Mouse (Mus musculus): ENCODE measurements around the gene Cnot6.

- TF ChIP-seq CTCF (IDR thresholded peaks at IDR 0.05; ENCODE audit: insufficient read depth, low read length) (no peak), POLR2A (IDR thresholded peaks at IDR 0.05; ENCODE audit: borderline replicate concordance, extremely low read depth, low read depth, low read length) (no peak)
These were observed 32.5 kb upstream of the Cnot6 start for GRCm38 (mm10) chr11:49744981-49745380.

All from lung, adult 2 months (tissue).